Mouse (Mus musculus): ENCODE data around the gene Slx. TPM values are rescaled to one million over a fixed set of nuclear protein-coding genes. Genes with fewer than 3 reads are reported as not detected.
"Not testable (repeated sequence)": the region's sequence is repeated elsewhere in the genome, so short reads cannot be mapped to it uniquely, and the experiment has no call there.

The Slx gene
- not detected in 2 replicates for polyA plus RNA-seq (2015; fragmentation: Nextera tagmentation; extraction: Ambion mirVana)

DNA sequence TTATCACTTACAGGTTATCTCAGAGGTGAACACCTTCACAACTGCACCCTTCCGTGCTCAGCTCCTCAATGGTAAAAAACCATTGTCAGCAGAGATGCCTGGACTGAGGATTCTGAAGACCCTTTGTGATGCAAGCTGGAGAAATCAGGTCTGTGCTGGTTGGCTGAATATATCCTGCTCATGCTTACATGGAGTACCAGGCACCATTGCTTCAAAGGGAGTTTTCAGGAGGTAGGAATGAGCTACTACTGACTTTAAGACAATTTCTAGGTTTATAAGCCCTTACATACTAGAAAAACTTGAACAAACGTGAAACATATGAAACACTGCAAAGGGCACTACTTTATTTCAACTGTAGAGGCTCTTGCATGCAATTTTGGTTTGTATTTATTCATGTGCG lies at the start of gene Slx:
TSS of gene Slx (minus strand) at position 101 of the 400 bp plus-strand sequence.
- not testable (repeated sequence) for H3K36me3 ChIP-seq; H3K27me3 ChIP-seq; ATAC-seq (replicated peaks; ENCODE audit: insufficient number of reproducible peaks, insufficient read depth, low FRiP score, low read depth); H3K27ac ChIP-seq; H3K9ac ChIP-seq; H3K4me2 ChIP-seq; H3K4me3 ChIP-seq; H3K4me1 ChIP-seq (replicated peaks); H3K9me3 ChIP-seq (replicated peaks)
- WGBS = 56% methylated on average over 3 of the region's 3 CpGs

Small RNAs within 50 kb of the gene (microRNA-seq; reads per million reads assigned to microRNA genes)
- not detected for gene Gm27341

Other genes with a start within 250 kb of the Slx start
- not detected in 2 replicates for gene Gm2030, start 235.5 kb downstream of the Slx start, polyA plus RNA-seq (2015; fragmentation: Nextera tagmentation; extraction: Ambion mirVana)
- not detected in 2 replicates for gene Gm14525, start 157.1 kb upstream of the Slx start, polyA plus RNA-seq (2015; fragmentation: Nextera tagmentation; extraction: Ambion mirVana)

Measured in heart, embryonic 15.5 days (tissue).